Mouse (Mus musculus) brain, embryonic 14.5 days (tissue): ENCODE data around the gene Ell. TPM values are rescaled to one million over a fixed set of nuclear protein-coding genes. Genes with fewer than 3 reads are reported as not detected.

ENCODE experiments used
- DNase-seq: peaks from one replicate; pipeline ENCODE4 v3.0.0-alpha.2; 2011; ENCODE audit warnings: low read depth
- CTCF ChIP-seq: fragments of 200-500 bp; IDR thresholded peaks from 2 replicates; pipeline ENCODE4 v1.5.1; 2012; ENCODE audit warnings: inconsistent platforms, mild to moderate bottlenecking, moderate library complexity, borderline replicate concordance; ENCODE audit not compliant: insufficient read depth, insufficient read length; ENCODE audit errors: extremely low read depth
- POLR2A ChIP-seq: fragments of 200-500 bp; IDR thresholded peaks from 2 replicates; pipeline ENCODE4 v1.6.1; 2012; ENCODE audit warnings: mild to moderate bottlenecking, inconsistent platforms, borderline replicate concordance; ENCODE audit not compliant: poor library complexity, insufficient read depth, insufficient read length, severe bottlenecking; ENCODE audit errors: extremely low read depth
- polyA plus RNA-seq: library from polyadenylated mRNA; depleted of rRNA; stranded (reverse); fragments of >200 nt; gene quantifications from 2 replicates; pipeline ENCODE4 v1.2.3, GENCODE M21; 2012

Gene Ell
- polyA plus RNA-seq, 1 experiment: 26.6 TPM

- TF ChIP-seq POLR2A (no peak), CTCF (no peak)
- no peak for DNase-seq
Measured at GRCm38 (mm10) chr8:70599507-70600290, 60.4 kb downstream of the Ell start.

- DNase-seq: no peak
- TF ChIP-seq POLR2A (no peak), CTCF (no peak)
Measured at GRCm38 (mm10) chr8:70600473-70601270, 61.4 kb downstream of the Ell start.

GRCm38 (mm10) chr8:70601271-70601649 lies 62.0 kb downstream of the Ell start:
- DNase-seq: peak; percentile 97
- TF ChIP-seq CTCF (no peak), POLR2A (no peak)

GRCm38 (mm10) chr8:70602139-70602811 lies 63.0 kb downstream of the Ell start:
- TF ChIP-seq CTCF (no peak), POLR2A (no peak)
- no peak for DNase-seq

GRCm38 (mm10) chr8:70604558-70604957 lies 65.3 kb downstream of the Ell start:
- TF ChIP-seq POLR2A: no peak
- no peak for TF ChIP-seq CTCF
- no peak for DNase-seq

- no peak for DNase-seq
- TF ChIP-seq POLR2A (no peak), CTCF (no peak)
Measured at GRCm38 (mm10) chr8:70605871-70606779, 66.9 kb downstream of the Ell start.

- no peak for DNase-seq
- TF ChIP-seq POLR2A: no peak
- TF ChIP-seq CTCF: no peak
Measured at GRCm38 (mm10) chr8:70606780-70607602, 67.7 kb downstream of the Ell start.

- no peak for TF ChIP-seq POLR2A
- no peak for TF ChIP-seq CTCF
- DNase-seq: no peak
Measured at GRCm38 (mm10) chr8:70607603-70607897, 68.3 kb downstream of the Ell start.

GRCm38 (mm10) chr8:70607898-70608748 lies 68.9 kb downstream of the Ell start:
- peak; percentile 77 for DNase-seq
- no peak for TF ChIP-seq CTCF
- peak; percentile 77 for TF ChIP-seq POLR2A
